Mouse (Mus musculus) embryonic facial prominence, embryonic 12.5 days (tissue): ENCODE measurements around the gene Dab2ip. TPM values are rescaled to one million over a fixed set of nuclear protein-coding genes. Genes with fewer than 3 reads are reported as not detected.

Experiments used
- ATAC-seq: fragments of 200-750 bp; cut with Nextera tagmentation; 2 replicates; pipeline ENCODE4 v1.8.0; 2017; ENCODE audit not compliant: insufficient number of reproducible peaks, insufficient read depth, low FRiP score, low TSS enrichment
- H3K27ac ChIP-seq: fragments of 300-500 bp; sonication (generic); 2 replicates; pipeline ENCODE4 v1.5.1; 2016; ENCODE audit warnings: mild to moderate bottlenecking
- H3K27me3 ChIP-seq: fragments of 300-500 bp; sonication (generic); 2 replicates; pipeline ENCODE4 v1.6.1; 2016; ENCODE audit warnings: mild to moderate bottlenecking, moderate library complexity
- H3K36me3 ChIP-seq: fragments of 300-500 bp; sonication (generic); 2 replicates; pipeline ENCODE4 v1.6.1; 2016; ENCODE audit warnings: mild to moderate bottlenecking
- H3K4me1 ChIP-seq: fragments of 300-500 bp; sonication (generic); 2 replicates; pipeline ENCODE4 v1.6.1; 2016
- H3K4me2 ChIP-seq: fragments of 300-500 bp; sonication (generic); replicated peaks from 2 replicates; pipeline ENCODE4 v1.6.1; 2016; ENCODE audit warnings: mild to moderate bottlenecking, moderate library complexity
- H3K4me3 ChIP-seq: fragments of 300-500 bp; sonication (generic); 2 replicates; pipeline ENCODE4 v1.5.1; 2016; ENCODE audit warnings: mild to moderate bottlenecking
- H3K9ac ChIP-seq: fragments of 300-500 bp; sonication (generic); 2 replicates; pipeline ENCODE4 v1.6.1; 2016; ENCODE audit warnings: mild to moderate bottlenecking, moderate library complexity
- H3K9me3 ChIP-seq: fragments of 300-500 bp; sonication (generic); 2 replicates; pipeline ENCODE4 v1.6.1; 2016; ENCODE audit warnings: mild to moderate bottlenecking, moderate library complexity
- WGBS: fragments of 180-500 bp; shearing (Covaris S2); methylation state at CpG from one replicate; pipeline ENCODE4 v1.1.7; 2016; 5-methylcytosine and 5-hydroxymethylcytosine counted together
- polyA plus RNA-seq: library from polyadenylated mRNA; unstranded; fragments of >200 nt; fragmentation: Nextera tagmentation; extraction: Ambion mirVana; gene quantifications from 2 replicates; pipeline ENCODE4 v1.2.1, GENCODE M21; 2016

The Dab2ip gene
- 61.0 and 73.7 TPM in 2 replicates for polyA plus RNA-seq

GRCm38 (mm10) chr2:35557911-35558825, at the start of gene Dab2ip:
Dab2ip (plus strand) TSS chr2:35558266.
- no peaks in the 10 kb centered on the region for H3K36me3 ChIP-seq
- H3K4me2 ChIP-seq: peak within 1 kb of the TSS; percentile 42
- H3K9ac ChIP-seq: peak within 1 kb of the TSS; percentile 34; the same call in 1 of the 2 replicates
- H3K4me3 ChIP-seq: peak within 1 kb of the TSS; percentile 9; the same call in 1 of the 2 replicates
- H3K27ac ChIP-seq: peak within 1 kb of the TSS; percentile 88
- ATAC-seq: no peak
- no peaks in the 10 kb centered on the region for H3K27me3 ChIP-seq
- 32% methylated on average over 29 of the region's 29 CpGs for WGBS
- H3K4me1 ChIP-seq: peaks cover 36% of the 10 kb centered on the region
- H3K9me3 ChIP-seq: no peaks in the 10 kb centered on the region

- H3K9me3 ChIP-seq: no peaks in the 10 kb centered on the region
- peak overlapping the region; percentile 58 for H3K27ac ChIP-seq
- no peak overlapping the region for H3K4me2 ChIP-seq
These were observed 49.3 kb upstream of the Dab2ip start for GRCm38 (mm10) chr2:35508597-35509342.

GRCm38 (mm10) chr2:35509343-35509667, 48.8 kb upstream of the Dab2ip start:
- H3K9ac ChIP-seq: no peak overlapping the region
- 16% methylated on average over 6 of the region's 6 CpGs for WGBS
- H3K4me3 ChIP-seq: no peak overlapping the region
- H3K9me3 ChIP-seq: no peaks in the 10 kb centered on the region
- peaks cover 49% of the 10 kb centered on the region for H3K4me1 ChIP-seq
- no peak overlapping the region for H3K27ac ChIP-seq
- no peaks in the 10 kb centered on the region for H3K27me3 ChIP-seq
- H3K36me3 ChIP-seq: no peaks in the 10 kb centered on the region
- no peak overlapping the region for H3K4me2 ChIP-seq
- ATAC-seq: no peak

More at GRCm38 (mm10) chr2:35508597-35509342, 49.3 kb upstream of the Dab2ip start:
- Histone ChIP-seq H3K4me3 (no peak overlapping the region), H3K9ac (no peak overlapping the region), H3K27me3 (no peaks in the 10 kb centered on the region), H3K36me3 (no peaks in the 10 kb centered on the region), H3K4me1 (peaks cover 49% of the 10 kb centered on the region)
- no peak for ATAC-seq
- WGBS: 25% methylated on average over 10 of the region's 10 CpGs

GRCm38 (mm10) chr2:35509888-35510287, 48.2 kb upstream of the Dab2ip start:
- 49% methylated on average over 4 of the region's 4 CpGs for WGBS
- Histone ChIP-seq H3K36me3 (no peaks in the 10 kb centered on the region), H3K4me2 (no peak overlapping the region), H3K4me1 (peaks cover 50% of the 10 kb centered on the region), H3K4me3 (no peak overlapping the region), H3K27ac (peak overlapping the region; percentile 48; the same call in 1 of the 2 replicates), H3K27me3 (no peaks in the 10 kb centered on the region), H3K9me3 (no peaks in the 10 kb centered on the region), H3K9ac (no peak overlapping the region)
- no peak for ATAC-seq

GRCm38 (mm10) chr2:35510920-35511319, 47.1 kb upstream of the Dab2ip start:
- Histone ChIP-seq H3K4me1 (peaks cover 50% of the 10 kb centered on the region), H3K27ac (no peak overlapping the region), H3K4me3 (no peak overlapping the region), H3K4me2 (no peak overlapping the region), H3K9ac (no peak overlapping the region), H3K27me3 (no peaks in the 10 kb centered on the region), H3K9me3 (no peaks in the 10 kb centered on the region), H3K36me3 (no peaks in the 10 kb centered on the region)
- ATAC-seq: no peak
- WGBS: 36% methylated on average over 1 of the region's 1 CpGs

- Histone ChIP-seq H3K9ac (no peak overlapping the region), H3K4me1 (peaks cover 42% of the 10 kb centered on the region)
- no peak for ATAC-seq
These were observed 45.8 kb upstream of the Dab2ip start for GRCm38 (mm10) chr2:35512226-35512625.

GRCm38 (mm10) chr2:35514051-35514892, 43.8 kb upstream of the Dab2ip start:
- Histone ChIP-seq H3K4me2 (no peak overlapping the region), H3K4me3 (no peak overlapping the region)
- peak; percentile 76 for ATAC-seq

More at GRCm38 (mm10) chr2:35512226-35512625, 45.8 kb upstream of the Dab2ip start:
- Histone ChIP-seq H3K4me3 (no peak overlapping the region), H3K27ac (no peak overlapping the region), H3K36me3 (no peaks in the 10 kb centered on the region), H3K27me3 (no peaks in the 10 kb centered on the region), H3K9me3 (no peaks in the 10 kb centered on the region), H3K4me2 (no peak overlapping the region)
- 94% methylated on average over 4 of the region's 4 CpGs for WGBS

GRCm38 (mm10) chr2:35526612-35527242, 31.3 kb upstream of the Dab2ip start:
- WGBS: 93% methylated on average over 14 of the region's 14 CpGs
- H3K4me2 ChIP-seq: no peak overlapping the region
- no peaks in the 10 kb centered on the region for H3K9me3 ChIP-seq
- H3K27ac ChIP-seq: no peak overlapping the region
- no peaks in the 10 kb centered on the region for H3K27me3 ChIP-seq
- H3K4me3 ChIP-seq: no peak overlapping the region
- no peaks in the 10 kb centered on the region for H3K36me3 ChIP-seq
- H3K9ac ChIP-seq: no peak overlapping the region
- no peaks in the 10 kb centered on the region for H3K4me1 ChIP-seq
- ATAC-seq: no peak

More at GRCm38 (mm10) chr2:35514051-35514892, 43.8 kb upstream of the Dab2ip start:
- Histone ChIP-seq H3K4me1 (peaks cover 26% of the 10 kb centered on the region), H3K27me3 (no peaks in the 10 kb centered on the region), H3K27ac (peak overlapping the region; percentile 82), H3K9ac (no peak overlapping the region), H3K9me3 (no peaks in the 10 kb centered on the region), H3K36me3 (no peaks in the 10 kb centered on the region)
- 44% methylated on average over 14 of the region's 14 CpGs for WGBS

GRCm38 (mm10) chr2:35529086-35529485, 29.0 kb upstream of the Dab2ip start:
- H3K27ac ChIP-seq: no peak overlapping the region
- no peak overlapping the region for H3K4me3 ChIP-seq
- no peak overlapping the region for H3K4me2 ChIP-seq
- no peaks in the 10 kb centered on the region for H3K9me3 ChIP-seq
- H3K9ac ChIP-seq: no peak overlapping the region
- H3K36me3 ChIP-seq: no peaks in the 10 kb centered on the region
- 83% methylated on average over 2 of the region's 2 CpGs for WGBS
- ATAC-seq: no peak
- H3K27me3 ChIP-seq: no peaks in the 10 kb centered on the region
- H3K4me1 ChIP-seq: no peaks in the 10 kb centered on the region

- Histone ChIP-seq H3K36me3 (no peaks in the 10 kb centered on the region), H3K9me3 (no peaks in the 10 kb centered on the region), H3K27ac (no peak overlapping the region), H3K4me1 (no peaks in the 10 kb centered on the region), H3K4me3 (no peak overlapping the region), H3K9ac (no peak overlapping the region), H3K27me3 (no peaks in the 10 kb centered on the region), H3K4me2 (no peak overlapping the region)
- no peak for ATAC-seq
- WGBS: 62% methylated on average over 4 of the region's 4 CpGs
These were observed 28.2 kb upstream of the Dab2ip start for GRCm38 (mm10) chr2:35529856-35530255.

GRCm38 (mm10) chr2:35530732-35531131, 27.3 kb upstream of the Dab2ip start:
- 82% methylated on average over 10 of the region's 10 CpGs for WGBS
- Histone ChIP-seq H3K27ac (no peak overlapping the region), H3K4me3 (no peak overlapping the region), H3K4me1 (no peaks in the 10 kb centered on the region), H3K27me3 (no peaks in the 10 kb centered on the region), H3K9me3 (no peaks in the 10 kb centered on the region), H3K36me3 (no peaks in the 10 kb centered on the region), H3K4me2 (no peak overlapping the region), H3K9ac (no peak overlapping the region)
- ATAC-seq: no peak
